Mouse (Mus musculus) liver (tissue): Measurements from ENCODE around the gene 1110008L16Rik.
A peak's percentile ranks its signal among the peaks of the same experiment; 100 is the strongest.
"Not testable (repeated sequence)": the region's sequence is repeated elsewhere in the genome, so short reads cannot be mapped to it uniquely, and the experiment has no call there.

Source experiments
- DNase-seq: peaks from one replicate; pipeline ENCODE4 v3.0.0-alpha.2; 2020; ENCODE audit warnings: mixed read lengths

Gene 1110008L16Rik

DNA sequence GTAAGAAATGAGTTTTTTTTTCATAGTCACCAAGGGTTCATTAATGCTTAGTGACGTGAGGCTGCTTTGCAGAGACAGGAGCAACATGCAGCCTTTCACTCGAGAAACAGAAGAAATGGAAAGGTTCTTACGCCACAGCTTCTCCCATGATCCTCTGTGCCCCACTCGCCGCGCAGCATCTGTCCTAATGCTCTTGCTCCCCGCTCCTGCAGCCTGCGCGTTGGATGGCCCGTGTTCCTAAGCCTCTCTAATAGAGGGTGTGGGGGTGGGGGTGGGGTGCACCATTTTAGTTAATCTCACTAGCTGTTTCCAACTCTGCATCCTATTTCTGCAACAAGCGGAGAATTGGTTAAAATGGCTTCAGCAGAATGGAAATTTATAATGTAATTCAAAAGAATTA, 44.6 kb downstream of the 1110008L16Rik start:
- DNase-seq: no peak

DNA sequence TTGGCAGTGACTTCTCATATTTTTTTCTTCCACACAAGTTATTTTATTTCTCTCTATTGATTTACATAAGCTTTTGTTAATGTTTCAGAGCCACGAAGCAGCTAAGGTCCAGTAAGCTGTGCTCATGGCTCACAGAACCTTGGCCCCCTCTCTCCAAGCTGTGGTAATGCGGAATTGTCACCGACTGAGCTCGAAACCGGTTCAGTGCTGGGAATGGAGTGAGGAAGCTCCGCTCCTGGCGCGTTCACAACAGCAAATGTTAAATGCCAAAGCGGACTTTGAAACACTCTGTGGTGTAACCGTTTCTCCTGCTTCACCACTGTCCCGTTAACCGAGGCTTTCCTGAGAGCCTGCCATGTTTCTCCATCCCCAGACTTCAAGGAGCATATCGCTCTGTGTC, 45.2 kb downstream of the 1110008L16Rik start:
- no peak for DNase-seq

DNA sequence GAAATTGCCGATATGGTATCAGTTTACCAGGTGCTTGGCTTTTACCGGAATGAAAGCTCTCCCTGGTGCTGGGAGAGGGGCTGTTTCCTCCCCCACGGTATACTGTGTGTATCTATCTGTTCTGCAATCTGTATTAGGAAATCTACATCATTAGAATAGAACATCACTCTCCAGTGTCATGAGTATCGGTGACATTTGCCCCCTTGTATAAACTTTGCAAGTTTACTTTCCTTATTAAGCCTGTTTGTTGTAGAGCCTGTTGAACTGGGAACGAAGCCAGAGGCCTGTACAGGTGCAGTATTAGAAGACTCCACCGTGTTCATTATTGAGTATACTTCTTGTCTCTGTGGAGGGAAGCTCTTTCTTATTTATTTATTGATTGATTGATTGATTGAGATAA, 54.0 kb downstream of the 1110008L16Rik start:
- DNase-seq: no peak

DNA sequence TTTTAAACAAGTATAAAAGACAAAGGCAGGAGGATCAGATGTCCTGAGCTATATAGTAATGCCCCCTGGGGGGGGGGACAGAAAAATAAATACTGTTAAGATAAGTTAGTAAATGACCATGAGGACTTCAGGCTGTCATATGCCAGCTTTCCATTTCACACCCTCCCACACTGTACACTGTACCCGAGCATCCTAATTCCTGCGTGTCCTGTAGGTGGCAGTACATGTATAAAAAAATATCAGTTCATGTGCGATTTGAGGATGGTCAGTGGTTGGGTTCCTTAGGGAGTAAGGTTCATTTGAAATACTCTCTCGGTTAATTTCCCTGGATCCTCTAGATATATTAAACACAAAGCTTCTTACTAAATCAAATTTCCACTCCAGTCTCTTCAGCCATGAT, 55.5 kb downstream of the 1110008L16Rik start:
- DNase-seq: peak; percentile 11

DNA sequence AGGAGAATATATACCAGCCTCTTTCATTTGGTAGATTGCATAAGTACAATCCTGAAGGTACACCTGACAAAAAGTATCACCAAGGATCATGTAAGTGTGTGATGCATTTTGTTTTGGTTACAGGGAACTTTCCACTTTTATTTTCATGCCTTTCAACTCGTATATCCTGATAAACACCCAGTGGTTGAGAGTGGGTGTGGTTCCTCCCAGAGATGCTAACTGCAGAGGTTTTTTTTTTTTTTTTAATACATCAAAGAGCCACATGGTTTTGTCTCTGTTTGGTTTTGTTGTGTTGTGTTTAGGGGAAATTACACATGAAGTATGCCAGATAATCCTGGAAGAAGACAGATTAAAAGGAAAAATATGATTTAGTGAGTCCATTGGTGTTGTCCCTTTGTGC, 57.9 kb downstream of the 1110008L16Rik start:
- DNase-seq: no peak

DNA sequence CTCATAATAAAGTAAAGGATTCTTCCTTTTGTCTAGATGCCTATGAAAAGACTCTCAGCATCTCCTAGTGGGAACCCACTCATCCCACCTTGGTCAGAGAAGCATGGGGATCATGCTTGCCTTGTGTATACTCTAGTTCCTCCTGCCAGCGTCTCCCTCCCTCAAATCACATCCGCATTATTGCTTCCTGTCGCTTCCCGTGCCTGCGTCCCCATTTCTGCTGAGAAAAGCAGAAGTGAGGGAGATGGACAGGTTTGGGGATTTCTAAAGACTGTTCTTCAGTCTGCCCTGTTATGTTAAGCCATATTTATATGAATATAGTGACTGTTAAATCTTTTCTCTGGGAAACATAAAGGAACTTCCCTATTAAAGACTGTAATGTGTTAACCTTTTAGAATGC, 61.6 kb downstream of the 1110008L16Rik start:
- peak; percentile 16 for DNase-seq

DNA sequence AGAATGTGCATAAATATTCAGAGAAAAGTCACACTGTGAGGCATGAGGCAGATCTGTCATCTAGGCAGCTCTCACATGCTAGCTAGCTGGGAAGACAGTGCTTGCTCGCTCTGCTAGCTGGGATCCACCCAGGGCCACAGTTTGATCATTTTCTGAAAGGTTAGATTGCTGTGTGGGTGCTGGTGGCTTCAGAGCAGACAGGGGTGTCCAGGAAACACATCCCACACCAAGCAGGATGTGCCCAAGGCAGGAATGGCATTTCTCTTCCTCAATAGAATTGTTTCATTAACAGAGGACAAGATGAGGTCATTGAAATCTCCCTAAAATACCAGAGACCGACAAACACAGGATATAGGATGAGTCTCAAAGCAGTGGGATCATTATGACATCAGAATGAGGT, 65.7 kb downstream of the 1110008L16Rik start:
- DNase-seq: no peak

DNA sequence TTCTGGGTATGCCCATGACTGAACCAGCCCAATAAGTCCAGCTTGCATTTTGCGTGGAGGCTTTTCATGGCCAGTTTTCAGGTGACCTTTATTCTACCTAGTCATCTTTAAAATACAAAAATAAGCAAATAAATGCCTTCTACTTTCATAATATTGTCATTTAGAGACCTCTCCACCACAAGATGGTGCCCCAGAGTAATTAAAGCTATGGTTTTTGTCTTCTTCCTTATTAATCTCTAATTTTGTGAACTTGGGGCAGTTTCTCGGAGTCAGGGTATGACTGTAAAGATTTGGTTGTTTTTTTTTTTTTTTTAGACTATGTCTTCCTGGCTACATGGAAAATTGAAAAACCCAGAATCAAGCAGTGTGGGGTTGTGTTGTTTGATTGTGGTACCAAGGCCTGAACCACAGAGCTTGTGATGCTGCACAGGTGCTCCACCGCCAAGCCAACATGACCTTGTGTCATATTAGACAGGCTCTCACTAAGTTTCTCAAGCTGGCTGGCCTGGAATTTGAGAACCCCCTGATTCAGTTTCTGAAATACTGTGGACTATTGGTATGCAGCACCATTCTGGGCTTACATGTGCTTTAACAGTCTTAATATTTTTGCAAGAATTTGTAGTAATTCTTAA, 73.2 kb downstream of the 1110008L16Rik start:
- no peak for DNase-seq

DNA sequence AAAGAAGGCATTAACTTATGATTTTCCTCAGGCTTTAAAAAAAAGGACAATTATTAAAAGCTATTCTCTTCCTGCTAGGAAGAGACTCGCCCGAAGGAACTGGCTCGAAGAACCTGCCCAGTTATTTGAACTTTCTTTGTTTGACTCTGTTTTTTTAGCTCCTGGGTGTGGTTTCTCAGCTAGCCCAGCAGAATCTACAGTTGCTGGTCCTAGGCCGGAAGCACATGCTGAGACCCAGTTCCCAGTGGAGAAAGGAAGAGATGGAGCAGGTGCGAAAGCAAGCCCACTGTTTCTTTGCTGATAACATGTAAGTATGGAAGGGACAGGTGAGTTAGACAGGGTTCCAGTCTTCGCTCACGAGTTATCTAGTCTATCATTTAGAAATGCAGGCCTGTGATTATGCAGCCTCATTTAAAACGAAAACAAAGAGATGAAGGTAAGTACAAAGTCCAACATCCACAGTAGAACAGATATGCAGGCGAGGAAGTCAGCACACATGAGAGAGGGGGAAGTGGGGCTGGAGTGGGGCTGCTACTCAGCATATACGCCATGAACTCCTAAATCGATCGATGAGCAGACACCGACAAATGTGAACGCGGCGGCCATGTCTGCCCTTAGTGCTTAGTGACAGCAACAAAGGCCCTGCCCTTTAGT, 77.7 kb downstream of the 1110008L16Rik start:
- no peak for DNase-seq

DNA sequence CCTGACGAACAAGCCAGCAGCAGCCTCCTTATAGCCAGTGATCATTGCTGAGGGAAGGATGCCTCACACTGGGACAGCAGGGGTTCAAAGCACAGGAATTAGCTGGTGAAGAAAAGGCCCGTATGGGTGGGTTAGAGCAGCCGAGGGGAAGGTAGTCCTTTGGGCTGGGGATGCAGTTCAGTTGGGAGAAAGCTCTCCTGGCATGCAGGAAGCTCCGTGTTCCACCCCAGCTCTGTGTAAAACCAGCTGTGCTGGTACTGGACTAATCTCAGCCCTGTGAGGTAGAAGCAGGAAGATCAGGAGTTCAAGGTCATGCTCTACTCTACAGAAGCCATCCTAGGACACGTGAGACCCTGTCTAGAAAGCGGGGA, 78.2 kb downstream of the 1110008L16Rik start:
- no peak for DNase-seq

DNA sequence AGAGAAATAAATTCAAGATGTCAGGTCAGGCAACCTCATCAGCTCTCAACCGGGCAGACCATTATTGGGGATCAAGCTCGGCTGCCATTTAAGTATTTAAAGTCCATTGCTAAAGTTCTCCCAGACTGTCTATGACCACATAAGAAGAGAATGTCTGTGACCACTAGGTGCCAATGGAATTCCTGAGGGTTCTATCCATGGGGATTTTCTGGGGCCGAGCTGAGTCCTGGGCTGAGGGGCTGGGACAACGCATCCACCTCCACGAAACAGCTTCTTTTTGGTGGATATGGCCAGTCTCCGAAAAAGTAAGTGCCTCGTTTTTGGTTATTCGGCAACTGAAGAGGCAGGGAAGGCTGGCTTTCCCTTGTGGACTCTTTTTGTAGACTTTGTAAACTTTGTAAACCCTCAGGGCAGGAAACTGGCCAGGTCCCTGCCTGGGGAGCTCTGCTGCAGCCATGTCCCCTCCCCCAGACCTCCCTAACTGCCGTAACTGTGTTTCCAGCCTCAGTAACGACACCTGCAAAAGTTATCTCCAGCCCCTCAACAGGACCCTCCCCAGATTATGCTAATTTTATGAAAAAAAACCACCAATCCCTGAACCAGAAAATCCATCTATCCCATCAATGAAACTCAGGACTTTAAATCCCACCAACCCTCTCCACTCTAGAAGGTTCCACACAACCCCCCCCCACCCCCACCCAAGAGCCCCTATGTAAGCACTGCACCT, 84.8 kb downstream of the 1110008L16Rik start, which contains the start of gene Psma6:
TSS of gene Psma6 (plus strand) at position 200 of the 727 bp plus-strand sequence.
- DNase-seq: no peak

DNA sequence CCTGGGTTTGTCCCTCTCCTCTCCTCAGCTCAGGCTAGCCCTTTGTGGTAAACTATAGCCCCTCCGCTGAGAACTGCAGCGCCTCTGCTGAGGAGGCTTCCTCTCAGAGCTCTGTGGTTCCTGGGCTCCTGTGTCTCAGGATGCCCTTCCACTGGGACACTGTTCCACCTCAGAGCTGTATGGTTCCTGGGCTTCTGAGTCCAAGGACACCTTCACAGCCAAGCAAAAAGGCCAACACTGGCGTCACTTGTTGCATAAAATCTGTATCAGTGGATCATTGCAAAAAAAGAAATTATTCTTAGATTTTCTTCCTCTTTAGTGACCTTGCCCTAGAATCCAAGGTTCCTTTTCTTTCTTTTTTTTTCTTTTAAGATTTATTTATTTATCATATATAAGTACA, 85.4 kb downstream of the 1110008L16Rik start:
- no peak for DNase-seq

DNA sequence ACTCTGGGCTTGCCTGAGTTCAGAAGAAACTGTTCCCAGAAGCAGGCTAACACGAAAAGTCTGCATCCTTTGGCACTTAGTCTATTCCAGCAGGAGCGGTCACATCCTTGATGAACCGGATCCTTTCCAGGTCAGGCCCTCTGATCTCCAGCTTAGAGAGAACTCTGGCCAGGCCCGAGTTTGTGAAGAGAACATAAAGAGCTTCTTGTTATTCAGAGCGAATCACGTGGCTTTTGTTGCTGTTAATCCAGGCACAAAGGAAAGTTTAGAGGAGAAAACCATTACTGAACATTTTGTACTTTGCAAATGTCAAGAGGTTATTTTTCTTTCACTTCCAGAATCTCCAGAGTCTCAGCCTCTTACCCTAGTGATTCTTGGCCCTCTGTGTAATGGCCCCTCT, 86.6 kb downstream of the 1110008L16Rik start:
- no peak for DNase-seq

DNA sequence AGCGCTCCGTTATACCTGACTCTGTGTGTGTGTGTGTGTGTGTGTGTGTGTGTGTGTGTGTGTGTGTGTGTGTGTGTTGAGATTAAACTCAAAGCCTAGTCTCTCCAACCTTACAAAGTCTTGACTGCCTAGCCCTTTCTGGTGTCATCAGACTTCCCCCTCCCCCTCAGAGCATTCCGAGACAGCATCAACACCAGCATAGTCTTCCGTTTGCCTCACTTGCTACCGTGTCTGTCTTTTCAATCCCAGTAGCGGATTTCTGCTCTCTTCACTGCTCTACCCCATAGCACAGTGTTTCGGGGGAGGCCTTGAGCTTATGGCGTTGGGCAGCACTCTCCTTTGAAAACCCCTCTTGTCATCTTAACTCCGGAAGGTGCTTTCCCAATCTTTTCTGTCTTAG, 87.1 kb downstream of the 1110008L16Rik start:
- no peak for DNase-seq

DNA sequence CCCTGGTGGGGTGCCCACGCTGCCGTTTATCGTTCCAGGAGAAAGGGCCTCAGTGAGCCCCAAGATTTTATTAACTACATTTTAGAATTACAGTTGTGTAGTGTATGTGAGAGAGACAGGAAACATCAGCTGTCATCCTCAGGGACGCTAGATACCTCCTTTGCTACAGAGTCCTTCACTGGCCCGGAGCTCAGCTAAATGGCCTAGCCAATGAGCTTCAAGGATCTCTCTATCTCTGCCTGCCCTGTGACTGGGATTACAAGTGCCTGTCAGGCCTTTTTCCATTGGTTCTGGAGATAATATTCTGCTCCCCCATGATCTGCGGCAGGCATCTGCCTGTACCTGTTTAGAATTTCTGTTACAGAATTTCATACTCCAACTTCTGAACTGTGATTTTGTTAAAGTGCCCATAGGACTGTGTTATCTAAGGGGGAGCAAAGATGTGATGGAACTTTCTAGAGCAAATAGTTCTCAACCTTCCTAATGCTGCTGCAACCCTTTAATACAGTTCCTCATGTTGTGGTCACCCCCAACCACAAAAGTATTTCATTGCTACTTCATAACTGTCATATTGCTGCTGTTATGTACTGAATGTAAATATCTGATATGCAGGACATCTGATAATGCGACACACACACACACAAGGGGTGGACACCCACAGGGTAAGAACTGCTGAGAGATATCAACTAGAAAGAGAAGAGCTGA, 87.9 kb downstream of the 1110008L16Rik start:
- no peak for DNase-seq

DNA sequence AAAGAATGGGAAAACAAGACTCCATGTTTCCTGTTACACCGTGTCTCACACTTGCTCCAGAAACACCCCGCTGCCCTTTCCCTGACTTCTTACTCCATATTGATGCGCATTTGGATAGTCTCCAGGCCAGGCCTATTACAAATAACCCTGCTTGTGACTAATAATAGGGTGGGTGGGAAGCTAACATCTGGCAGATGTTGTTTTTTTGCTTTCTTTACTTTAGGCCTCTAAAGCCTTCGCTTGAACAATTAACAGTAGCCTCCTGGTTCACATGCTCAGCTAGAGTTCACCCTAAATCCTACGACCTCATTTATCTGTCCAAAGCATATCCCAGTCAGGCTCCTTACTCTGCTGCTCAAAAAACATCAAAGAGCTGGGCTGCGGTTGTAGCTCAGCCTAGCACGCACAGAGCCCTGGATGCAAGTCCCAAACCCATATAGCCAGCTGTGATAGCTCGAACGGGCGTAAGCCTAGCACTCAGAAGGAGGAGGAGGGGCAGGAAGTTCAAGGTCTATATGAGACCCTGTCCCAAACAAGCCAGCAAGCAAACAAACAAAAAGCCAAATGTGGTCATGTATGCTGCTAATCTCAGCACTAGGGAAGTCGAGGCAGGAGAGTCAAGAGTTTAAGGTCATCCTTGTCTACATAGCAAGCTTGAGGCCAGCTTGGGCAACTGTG, 88.5 kb downstream of the 1110008L16Rik start:
- no peak for DNase-seq

DNA sequence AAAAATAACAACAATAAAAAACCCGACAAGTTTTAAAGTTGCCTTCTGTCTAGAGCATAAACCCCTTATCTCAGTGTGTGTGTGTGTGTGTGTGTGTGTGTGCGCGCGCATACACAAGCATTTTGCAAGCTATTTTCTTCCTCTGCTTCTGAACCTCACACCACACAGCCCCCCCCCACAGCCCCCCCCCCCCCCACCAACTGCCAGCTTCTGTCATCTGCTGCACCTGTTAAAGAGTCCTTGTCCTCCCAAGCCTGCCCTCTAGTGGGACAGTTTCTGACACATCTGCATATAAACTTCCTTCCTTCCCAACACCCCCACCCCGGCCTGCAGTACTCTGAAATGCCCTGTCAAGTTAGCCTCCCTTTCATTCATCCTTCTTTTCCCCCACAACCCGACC, 89.1 kb downstream of the 1110008L16Rik start:
- DNase-seq: peak; percentile 52

DNA sequence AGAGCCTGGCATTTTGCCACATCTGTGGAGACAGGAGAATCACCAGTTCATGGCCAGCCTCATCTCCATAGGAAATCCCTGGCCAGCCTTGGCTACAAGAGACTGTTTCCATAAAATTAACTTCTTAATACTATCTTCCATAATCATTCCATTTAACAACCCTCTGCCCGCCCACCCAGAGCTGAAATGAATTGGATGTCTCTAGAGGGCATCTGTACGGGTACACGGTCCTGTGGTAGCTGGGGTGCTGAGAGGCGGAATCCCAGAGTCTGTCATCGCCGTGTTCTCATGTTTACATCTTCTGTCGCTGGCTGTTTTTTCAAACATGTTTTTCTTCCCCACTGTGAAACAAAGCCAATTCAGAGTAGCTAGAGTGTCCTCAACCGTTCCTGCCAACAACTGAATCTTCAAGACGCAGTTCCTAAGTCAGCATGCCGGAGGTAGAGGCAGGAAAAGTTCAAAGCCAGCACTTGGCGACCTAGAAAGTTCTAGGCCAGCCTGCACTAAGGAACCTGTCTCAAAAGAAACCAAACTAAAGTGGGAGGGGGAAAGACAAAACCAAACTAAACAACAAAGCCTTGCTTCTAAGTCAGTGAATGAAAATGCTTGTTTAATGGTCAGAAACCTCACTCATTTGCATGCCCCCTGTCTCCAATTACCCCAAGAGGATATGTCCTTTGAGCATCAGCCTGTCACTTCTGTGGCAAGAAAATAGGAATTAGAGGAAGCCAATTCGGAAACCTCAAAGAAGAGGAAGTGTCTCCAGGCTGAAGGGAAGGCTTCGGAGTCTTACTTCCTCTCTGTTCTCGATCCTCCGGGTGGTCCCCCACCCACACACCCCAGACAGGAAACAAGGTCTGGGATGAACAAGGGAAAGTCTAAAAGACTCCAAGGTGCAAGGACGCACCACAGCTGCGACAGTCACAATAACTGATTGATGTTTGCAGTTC, 90.0 kb downstream of the 1110008L16Rik start:
- DNase-seq: no peak

DNA sequence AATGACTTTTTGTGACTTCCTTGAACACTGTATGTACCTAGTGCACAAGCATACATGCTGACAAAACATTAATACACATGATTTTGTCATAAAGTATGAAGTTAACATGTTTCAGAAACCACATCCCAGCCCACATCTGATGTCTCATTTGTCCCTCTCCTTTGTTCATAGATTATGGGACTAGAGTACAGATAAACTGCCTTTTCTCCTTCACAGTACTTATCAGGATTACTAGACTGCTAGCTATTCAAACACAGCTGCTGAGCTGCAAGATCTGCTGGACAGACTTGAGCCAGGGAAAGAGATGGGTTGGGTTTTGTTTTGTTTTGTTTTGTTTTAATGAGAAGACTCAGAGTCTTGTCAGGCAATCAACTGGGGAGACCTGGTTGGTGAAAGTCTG, 92.7 kb downstream of the 1110008L16Rik start:
- no peak for DNase-seq

DNA sequence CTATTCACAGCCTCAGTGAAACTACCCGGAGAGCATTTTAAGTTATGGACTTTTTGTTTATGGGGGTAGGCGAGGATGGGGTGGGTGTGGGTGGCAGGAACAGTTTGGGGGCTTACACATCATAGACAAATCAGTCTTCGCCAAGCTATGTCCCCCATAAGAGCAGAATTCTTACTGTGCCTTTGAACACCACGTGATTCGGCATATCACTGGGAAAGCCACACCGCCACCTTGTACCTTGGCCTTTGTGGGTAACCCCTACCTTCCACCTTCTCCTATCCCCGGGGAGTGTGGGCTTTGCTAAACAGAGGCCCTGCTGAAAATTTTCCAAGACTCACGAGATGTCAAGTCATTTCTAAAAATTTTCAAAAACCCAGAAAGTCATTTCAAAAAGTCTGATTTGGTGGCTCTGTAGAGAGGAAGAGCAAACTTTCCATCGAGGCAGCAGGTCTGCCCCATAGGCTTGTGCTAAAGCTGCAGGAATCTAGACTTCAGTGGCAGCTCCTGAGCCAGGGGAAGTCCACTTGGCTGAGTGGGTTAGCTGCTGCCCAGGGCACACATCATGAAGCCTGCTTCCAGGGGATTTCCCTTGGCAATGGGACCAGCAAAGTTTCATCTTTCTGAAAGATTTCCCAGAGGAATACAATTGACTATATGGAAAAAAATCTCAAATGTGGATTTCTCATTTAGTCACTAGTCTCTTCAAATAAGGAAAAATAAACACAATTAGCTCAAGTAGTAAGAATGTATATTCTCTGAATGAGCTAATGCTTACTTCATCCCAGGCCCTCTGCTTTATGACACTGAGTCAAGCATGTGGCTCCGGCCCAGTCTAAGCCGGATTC, 93.6 kb downstream of the 1110008L16Rik start:
- DNase-seq: no peak

DNA sequence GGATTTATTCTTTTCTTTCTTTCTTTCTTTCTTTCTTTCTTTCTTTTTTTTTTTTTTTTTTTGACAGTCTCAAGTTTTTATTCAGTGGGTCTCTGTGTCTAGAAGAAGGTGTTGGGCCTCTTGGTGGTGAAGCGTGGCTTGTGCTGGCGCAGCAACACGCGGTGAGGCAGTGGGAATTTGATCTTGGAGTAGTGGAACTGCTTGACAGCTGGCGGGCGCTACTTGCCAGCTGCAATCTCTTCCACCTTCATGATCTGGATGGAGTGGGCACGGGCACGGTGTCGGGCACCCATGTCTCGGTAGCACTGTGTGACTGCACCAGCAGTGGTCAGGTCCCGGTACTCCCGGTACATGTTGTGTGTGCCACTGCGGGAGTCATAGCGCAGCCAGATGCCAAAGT, 96.2 kb downstream of the 1110008L16Rik start:
- not testable (repeated sequence) for DNase-seq
